ENCODE assay signal across 19 mouse cellular contexts in the genomic region with DNA sequence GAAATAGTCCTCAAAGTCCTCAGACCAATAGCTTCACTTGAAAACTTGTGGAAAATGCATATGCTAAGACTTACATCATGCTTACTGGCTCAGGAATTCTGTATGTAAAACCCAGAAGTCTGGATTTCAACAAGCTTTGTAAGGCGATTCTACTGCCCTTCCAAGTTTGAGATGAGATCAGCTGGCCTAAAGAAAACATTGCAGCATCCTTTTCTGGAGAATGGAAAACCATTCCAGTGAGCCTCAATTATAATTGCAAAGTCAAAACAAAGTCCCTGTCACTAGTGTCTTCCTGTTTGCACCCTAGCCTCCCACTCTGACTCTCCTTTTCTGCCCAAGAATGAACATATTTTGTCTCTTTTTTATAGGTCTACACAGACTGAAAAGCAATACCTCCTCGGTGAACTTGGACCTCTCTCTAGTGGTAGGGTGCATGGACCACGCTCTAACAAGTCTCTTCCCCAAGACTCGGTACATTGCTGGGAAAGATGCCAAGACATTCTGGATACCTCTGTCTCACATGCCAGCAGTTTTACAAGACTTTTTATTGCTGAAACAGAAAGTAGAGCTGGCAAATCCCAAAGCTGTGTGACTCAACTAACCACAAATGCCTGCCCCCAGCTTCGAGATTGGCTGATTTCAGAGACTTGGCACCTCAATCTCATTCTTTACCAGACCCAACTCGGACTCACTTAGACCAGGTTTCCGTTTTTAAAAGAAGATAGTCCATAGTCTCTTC. TPM values are rescaled to one million over a fixed set of nuclear protein-coding genes. Genes with fewer than 3 reads are reported as not detected.
DNase-seq lines count a peak whose midpoint lies in the region; ATAC-seq and TF ChIP-seq lines count a peak whose summit lies in the region.
"Had no signal": no experiment of that assay in that cellular context is flagged by ENCODE, and none has a peak within 500 bp of the region (broad histone marks: within the 10 kb centered on the region; RNA-seq: fewer than 3 reads in every experiment).

No protein-coding gene starts in this region.

- no peaks in the 10 kb centered on the region for H3K4me1 ChIP-seq in lung, postnatal 0 days (ENCODE audit: insufficient read depth, low read depth, low read length)
- H3K4me1 ChIP-seq: stomach, embryonic 15.5 days had no signal

- no peak overlapping the region for H3K27ac ChIP-seq in lung, postnatal 0 days (ENCODE audit: low read length)
- H3K27ac ChIP-seq: stomach, embryonic 15.5 days had no signal

- H3K4me2 ChIP-seq in lung, postnatal 0 days (replicated peaks; ENCODE audit: low read depth, low read length) = no peak overlapping the region
- H3K4me2 ChIP-seq: stomach, embryonic 15.5 days had no signal

- no peak for TF ChIP-seq EP300 in lung, postnatal 0 days (IDR thresholded peaks at IDR 0.05)

- no peak overlapping the region for H3K4me3 ChIP-seq in lung, postnatal 0 days (ENCODE audit: low read depth, low read length)
- H3K4me3 ChIP-seq: stomach, embryonic 15.5 days had no signal

- no peaks in the 10 kb centered on the region for H3K27me3 ChIP-seq in lung, postnatal 0 days (replicated peaks; ENCODE audit: insufficient read depth, low read length)
- H3K27me3 ChIP-seq: stomach, embryonic 15.5 days had no signal

- H3K36me3 ChIP-seq in lung, postnatal 0 days (ENCODE audit: insufficient read depth, low read length) = no peaks in the 10 kb centered on the region
- H3K36me3 ChIP-seq: stomach, embryonic 15.5 days had no signal

- no peaks in the 10 kb centered on the region for H3K9me3 ChIP-seq in lung, postnatal 0 days (ENCODE audit: low read length)
- H3K9me3 ChIP-seq: stomach, embryonic 15.5 days had no signal

- peak; percentile 11 for DNase-seq in adrenal gland, postnatal 14 days
- DNase-seq in adrenal gland, postnatal 10 days = no peak
- DNase-seq in kidney, postnatal 14 days = peak; percentile 48
- DNase-seq in kidney, adult 11 months = no peak
- peak; percentile 88 for DNase-seq in 416B (ENCODE audit: low read depth)
- no peak for DNase-seq in cerebellum, adult 8-10 months
- DNase-seq in lung, postnatal 0 days (ENCODE audit: low spot score) = no peak
- DNase-seq: adrenal gland, postnatal 25 days; cerebellum, adult 18-20 months; embryo, embryonic 11 days; gastrocnemius, postnatal 36 days; heart, postnatal 14 days; midbrain, embryonic 14.5 days had no signal

- peak; percentile 43 to 53 for ATAC-seq in hematopoietic stem cell, adult 5-6 weeks (replicated peaks in 1 of 2; ENCODE audit: insufficient read depth in 1 of 2, low FRiP score in 2 of 2, low TSS enrichment in 1 of 2, low read depth in 1 of 2, poor library complexity in 2 of 2, severe bottlenecking in 2 of 2)
- ATAC-seq in lung, postnatal 0 days = no peak

- no peak for TF ChIP-seq CTCF in lung, postnatal 0 days (IDR thresholded peaks at IDR 0.05)

- WGBS in lung, postnatal 0 days = 62% methylated on average over 7 of the region's 7 CpGs

- H3K9ac ChIP-seq in lung, postnatal 0 days (replicated peaks; ENCODE audit: low read depth) = no peak overlapping the region
- H3K9ac ChIP-seq: stomach, embryonic 15.5 days had no signal

RNA-seq across cellular contexts. Expression of a gene that starts 20.8 kb away (rescaled TPM):
- 5.0 and 11.0 TPM in 2 replicates for total RNA-seq in adrenal gland, postnatal 14 days (2021)
- 1 to 10 TPM; 6.9 to 7.3 TPM for total RNA-seq in adrenal gland, postnatal 10 days (2021)
- total RNA-seq in hematopoietic stem cell, adult 5-6 weeks (2017) = 1.4 and 2.3 TPM in 2 replicates
- polyA plus RNA-seq in lung, postnatal 0 days (2015; fragmentation: Nextera tagmentation; extraction: Ambion mirVana) = 0.10 and 0.14 TPM in 2 replicates
- total RNA-seq: gastrocnemius, postnatal 36 days; layer of hippocampus, adult 8-10 months had no signal
- polyA plus RNA-seq: forebrain, embryonic 11.5 days; midbrain, embryonic 14.5 days; neural tube, embryonic 14.5 days had no signal

RNA-seq across cellular contexts. Expression of a gene that starts 58.6 kb away (rescaled TPM):
- 0.86 and 29.4 TPM in 2 replicates for total RNA-seq in adrenal gland, postnatal 14 days (2021)
- 10 to 100 TPM; 11.2 to 27.0 TPM for total RNA-seq in adrenal gland, postnatal 10 days (2021)
- not detected in 2 replicates for total RNA-seq in hematopoietic stem cell, adult 5-6 weeks (2017)
- 0.08 and 0.13 TPM in 2 replicates for polyA plus RNA-seq in lung, postnatal 0 days (2015; fragmentation: Nextera tagmentation; extraction: Ambion mirVana)
- total RNA-seq: gastrocnemius, postnatal 36 days; heart, postnatal 14 days; layer of hippocampus, adult 8-10 months; left cerebral cortex, postnatal 25 days had no signal
- polyA plus RNA-seq: forebrain, embryonic 11.5 days; midbrain, embryonic 14.5 days; neural tube, embryonic 14.5 days had no signal

Comparison
In these comparisons a context has a peak if more than half of its experiments do, and no peak if none do; other contexts are left out.
1. DNase-seq: peak in adrenal gland, postnatal 14 days (single experiment), kidney, postnatal 14 days (single experiment) and 416B (single experiment); none in adrenal gland, postnatal 10 days (single experiment), kidney, adult 11 months (single experiment), cerebellum, adult 8-10 months (single experiment) and lung, postnatal 0 days (single experiment).